Mouse (Mus musculus) brain, embryonic 18.5 days (tissue): ENCODE data around the gene Pdk2.

Source experiments
- DNase-seq: peaks from one replicate; pipeline ENCODE4 v3.0.0-alpha.2; 2012; ENCODE audit warnings: low read depth, low spot score

Gene Pdk2

GRCm38 (mm10) chr11:95041139-95041609 lies at the start of gene Pdk2:
TSS of gene Pdk2 (minus strand) at chr11:95041354.
- DNase-seq = peak; percentile 94

- DNase-seq = no peak
Observed at GRCm38 (mm10) chr11:95088857-95089779, 48.0 kb upstream of the Pdk2 start.

DNA sequence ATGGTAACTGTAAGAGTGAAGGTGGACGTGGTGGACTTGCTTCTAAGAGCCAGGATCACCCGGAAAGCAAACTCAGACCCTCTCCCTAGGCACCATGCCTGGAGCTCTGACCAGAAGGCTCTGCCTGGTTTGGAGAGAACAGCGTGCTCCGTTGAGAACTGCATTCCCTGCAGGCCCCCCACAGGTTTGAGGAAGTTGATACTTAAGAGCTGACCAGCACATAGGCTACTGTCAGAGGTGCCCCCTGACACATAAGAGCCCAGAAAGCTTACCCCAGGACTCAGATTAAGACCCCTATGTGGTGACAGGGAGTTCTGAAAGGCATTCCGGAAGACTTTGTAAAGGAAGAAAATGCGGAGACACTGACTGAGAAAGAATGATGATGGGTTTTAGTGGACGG lies 47.1 kb upstream of the Pdk2 start:
- DNase-seq = no peak

DNA sequence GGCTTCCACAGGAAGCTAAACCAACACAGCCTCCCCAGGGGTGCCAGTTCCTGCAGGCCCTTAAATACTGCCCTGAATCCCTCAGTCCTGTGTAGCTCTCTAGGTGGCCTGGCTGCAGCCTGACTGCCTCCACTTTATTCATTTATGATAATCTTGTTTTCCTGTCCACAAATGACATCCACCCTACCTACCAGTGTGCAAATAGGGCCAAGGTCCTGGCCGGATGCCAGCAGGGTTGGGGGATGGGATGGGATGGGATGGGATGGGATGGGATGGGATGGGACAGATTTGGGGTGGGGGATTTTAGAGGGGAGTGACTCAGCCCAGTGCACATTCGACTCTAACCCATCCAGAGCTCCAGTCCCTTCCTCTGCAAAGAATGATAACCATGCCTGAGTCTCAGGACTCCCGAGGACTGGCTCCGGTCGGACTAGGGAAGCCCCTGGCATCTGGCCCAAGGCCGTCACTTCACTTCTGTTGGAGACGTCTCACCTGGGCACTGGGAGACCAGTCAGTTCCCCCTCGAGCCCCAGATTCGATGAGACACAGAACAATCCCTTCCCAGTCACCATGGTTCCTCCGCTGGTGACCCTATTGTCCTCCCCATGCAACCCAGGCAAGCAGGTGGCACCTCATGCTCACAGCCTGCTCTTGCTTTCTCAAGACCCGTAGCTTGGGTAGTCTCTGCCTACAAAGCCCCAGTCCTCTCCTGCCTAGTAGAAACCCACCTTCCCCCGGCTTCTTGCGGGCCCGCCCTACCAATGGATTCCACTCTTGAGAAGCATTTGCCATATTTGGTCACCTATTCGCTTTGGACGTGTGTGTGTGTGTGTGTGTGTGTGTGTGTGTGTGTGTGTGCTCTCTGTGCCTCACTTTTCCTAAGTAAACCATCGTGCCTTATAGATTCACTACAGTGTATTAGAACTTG lies 46.4 kb upstream of the Pdk2 start:
- no peak for DNase-seq

DNA sequence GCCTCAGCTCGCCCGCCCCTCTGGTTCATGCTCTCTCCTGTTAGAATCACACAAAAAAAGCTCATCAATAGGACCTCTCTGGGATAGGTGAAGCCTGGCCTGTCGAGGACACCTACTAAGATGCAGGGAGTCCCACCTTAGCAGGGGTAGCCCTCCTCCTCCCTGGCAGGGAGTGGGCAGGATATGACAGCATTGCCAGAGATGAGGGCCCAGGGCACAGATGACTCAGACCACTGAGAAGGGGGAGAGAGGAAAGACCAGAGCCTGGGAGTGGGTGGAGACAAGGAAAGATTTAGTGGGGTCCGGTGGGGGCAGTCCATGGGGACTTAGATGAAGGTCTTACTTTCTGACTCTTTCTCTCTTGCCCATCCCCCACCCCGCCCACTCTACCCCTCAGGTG lies 45.1 kb upstream of the Pdk2 start:
- no peak for DNase-seq

DNA sequence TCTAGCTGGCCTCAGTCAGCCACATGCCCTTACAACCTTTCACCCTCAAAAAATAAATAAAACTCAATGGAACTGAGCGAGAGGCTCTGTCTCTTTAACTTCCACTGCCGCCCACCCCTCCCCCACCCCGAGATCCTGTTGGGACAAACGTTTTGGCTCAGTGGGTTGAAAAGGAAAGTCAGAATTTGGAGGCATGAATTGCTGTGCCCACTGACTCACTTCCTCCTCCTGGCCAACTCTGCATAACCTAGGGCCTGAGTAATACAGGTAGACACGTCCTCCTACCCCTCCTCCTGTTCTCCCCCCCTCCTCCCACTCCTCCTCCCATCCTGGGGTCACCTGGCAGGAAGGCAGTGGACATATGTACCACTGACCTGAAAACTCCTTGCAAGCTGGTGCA lies 44.6 kb upstream of the Pdk2 start:
- DNase-seq = no peak

DNA sequence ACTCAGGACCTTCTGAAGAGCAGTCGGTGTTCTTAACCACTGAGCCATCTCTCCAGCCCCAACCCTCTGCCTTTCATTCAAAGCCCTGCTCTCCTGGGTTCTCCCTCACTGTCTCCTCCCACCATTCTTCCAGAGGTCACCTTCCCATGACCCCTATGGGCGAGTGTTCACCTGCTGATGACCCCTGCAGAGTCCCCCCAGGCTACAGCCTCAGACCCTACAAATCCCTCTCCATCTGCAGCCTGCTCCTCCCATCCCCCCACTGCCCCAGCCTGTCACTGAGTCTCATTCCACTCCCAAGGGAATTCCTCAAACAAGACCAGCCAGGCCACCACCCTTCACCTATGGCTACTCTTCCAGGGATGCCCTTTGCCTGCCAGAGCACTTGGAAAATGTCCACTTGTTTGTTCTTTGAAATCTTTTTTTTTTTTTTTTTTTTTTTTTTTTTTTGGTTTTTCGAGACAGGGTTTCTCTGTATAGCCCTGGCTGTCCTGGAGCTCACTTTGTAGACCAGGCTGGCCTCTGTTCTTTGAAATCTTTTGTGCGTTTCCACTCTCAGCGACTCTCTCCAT lies 43.7 kb upstream of the Pdk2 start:
- DNase-seq = no peak

DNA sequence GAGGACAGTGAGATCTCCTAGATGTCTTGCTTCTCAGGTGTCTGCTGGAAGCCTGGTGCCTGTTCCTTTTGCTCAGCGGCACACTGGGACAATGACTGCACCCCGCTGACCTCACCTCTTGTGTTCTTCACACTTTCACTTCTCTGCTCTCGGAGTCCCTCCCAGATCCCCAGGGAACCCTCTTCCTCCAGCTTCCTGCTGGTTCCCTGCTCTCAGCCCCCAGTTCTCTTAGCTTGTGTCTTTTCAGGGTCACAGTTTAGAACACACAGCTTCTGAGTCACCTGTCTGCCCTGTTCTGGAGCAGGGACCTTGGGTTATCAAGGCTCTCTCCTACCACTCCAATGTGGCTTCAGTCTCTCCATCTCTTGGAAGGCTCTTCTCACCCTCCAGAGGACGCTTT lies 43.0 kb upstream of the Pdk2 start:
- DNase-seq = no peak

DNA sequence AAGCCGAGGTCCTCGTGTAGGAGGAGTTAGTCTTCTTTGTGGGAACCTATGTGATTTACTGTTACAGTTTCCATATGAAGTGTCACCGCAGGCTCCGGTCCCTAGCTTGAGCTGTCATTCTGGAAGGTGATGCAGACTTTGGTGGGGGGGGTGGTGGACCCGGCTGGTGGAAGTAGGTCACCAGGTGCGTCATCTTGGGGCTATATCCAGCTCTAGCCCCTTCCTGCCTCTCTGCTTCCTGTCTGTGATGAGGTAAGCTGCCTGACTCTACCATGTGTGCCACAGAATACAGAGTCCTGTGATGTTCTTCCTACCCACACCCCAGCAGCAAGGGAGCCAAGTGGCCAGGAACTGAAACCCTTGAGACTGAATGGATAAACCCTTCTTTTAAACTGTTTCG lies 41.7 kb upstream of the Pdk2 start:
- DNase-seq = no peak

- no peak for DNase-seq
Observed at GRCm38 (mm10) chr11:95080783-95081182, 39.6 kb upstream of the Pdk2 start.

DNA sequence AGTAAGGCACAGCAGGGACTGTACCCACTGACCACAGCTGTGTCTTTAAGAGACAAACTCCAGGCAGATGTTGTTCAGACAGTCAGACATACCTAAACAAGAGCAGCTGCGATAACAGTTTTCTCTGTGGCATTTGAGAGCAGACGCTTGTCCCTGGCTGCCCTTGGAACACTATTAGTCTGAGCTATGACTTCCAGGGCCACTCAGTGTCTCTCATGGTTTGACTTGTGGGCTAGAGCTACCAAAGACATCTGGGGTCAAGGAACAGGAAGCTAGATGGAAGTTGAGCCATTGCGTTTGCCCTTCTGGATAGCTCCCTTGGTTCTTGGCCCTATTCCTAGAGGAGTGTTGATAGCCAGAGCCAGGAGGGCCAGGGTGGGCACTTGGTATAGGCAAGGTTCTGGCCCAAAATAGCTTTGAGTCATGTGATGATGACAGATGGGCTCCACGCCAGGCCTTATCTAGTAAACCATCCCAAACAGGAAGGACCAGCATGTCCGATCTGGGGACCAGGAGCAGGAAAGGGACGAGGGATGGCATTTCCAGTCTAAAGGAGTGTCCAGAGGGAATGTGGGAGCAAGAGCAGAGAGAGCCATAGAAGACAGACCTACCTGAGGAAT lies 38.2 kb upstream of the Pdk2 start:
- no peak for DNase-seq

DNA sequence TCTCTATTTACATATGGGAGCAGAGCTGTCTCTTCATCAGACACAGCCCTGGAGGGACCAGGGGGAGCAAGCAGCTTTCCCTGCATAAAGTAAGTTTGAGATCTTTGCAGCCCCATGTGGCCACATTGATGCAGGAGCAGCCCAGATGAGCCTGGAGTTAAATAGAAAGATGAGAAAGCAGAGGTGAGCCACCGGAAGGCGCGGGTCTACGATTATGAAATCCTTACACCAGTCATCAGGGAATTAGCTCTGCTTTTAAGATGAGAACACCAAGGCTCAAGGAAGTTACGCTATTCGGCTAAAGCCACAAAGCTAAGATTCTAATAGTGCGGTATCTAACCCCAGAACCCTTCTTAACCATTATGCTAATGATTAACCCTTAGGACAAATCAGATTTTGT lies 36.8 kb upstream of the Pdk2 start:
- DNase-seq = no peak

DNA sequence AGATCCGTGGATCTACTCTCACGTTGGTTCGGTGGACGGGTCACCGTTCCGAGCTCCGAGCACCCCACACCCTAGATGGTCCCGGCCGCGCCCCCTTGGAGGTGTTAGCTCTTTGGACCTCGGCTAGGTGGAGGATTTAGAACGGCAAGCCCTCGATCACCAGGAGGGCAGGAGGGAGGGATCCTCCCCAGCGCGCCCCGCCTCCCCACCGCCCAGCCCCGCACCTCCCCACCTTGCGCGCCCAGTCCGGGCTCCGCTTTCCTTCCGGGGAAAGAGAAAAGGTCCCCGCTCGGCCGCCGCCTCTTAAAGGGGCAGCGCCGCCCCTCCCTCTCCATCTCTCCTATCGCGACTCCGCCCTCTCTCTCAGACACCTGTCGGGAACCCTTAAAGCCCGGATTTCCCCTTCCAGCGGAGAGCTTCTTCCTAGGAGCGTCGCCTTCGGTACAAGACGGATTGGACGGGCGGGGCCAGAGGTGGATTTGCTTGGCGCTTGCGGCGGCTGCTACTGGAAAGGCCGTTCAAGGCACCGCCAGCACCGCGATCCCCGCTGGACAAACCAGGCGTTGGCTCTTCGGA lies 35.5 kb upstream of the Pdk2 start, which contains the start of gene Itga3:
Itga3 (minus strand) TSS at position 266 of the 576 bp plus-strand sequence.
- DNase-seq = no peak

DNA sequence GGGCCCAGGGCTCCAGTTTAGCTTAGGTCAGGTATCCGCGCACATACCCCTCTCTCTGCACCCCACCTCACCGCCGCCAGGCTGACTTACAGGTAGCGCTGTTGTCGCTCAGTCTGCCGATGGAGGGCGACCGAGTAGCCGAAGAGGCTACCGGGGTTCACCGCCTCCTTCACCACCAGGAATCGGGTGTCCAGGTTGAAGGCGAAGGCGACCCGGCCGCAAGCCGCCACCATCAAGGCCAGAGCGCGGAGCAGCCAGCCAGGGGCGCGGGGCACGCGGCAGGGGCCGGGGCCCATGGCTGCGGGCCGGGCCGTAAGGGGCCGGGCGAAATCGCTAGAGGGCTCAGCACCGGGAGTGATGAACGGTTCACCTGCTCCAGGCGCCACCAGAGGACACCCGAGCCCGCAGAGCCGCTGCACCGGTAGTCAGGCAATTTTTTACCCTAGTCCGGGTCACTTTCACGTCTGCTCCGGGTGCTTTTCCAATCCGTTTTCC lies 34.9 kb upstream of the Pdk2 start:
- no peak for DNase-seq

DNA sequence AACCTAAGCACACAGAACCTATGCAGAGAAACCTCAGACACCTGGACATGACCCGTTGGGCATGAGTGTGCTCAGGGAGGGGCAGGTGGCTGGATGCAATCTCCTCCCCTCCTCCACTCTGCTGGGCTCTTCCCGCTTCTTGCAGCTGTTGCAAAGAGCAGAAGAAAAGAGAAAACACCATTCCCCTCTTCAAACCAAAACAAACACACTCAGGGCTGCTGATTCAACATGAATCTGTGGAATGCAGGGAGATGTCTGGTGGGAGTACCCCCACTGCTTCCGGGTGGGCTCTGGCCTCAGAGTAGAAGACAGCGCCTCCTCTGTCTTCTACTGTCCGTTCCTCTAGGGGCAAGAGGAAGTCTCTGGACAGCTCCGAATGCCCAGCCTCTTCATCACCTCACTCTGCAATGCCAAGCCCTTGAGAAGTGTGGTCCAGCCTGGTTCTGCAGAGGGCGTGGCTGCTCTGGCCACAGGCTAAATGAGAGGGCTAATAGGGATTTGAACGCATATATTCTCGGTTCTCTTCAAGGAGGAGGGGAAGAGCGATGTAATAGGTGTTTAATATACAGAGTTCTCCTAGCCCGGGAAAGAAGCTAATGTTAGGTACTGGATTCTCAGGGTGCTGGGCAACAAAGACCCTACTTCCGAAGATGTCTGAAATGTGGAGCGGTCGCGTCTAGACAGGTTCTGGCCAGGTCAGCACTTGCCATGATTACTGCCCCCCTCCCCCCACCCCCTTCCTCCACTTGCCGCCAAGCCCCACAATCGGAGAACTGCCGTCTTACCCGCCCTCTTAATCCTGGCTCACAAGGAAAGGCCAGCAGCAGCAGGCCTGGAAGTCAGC lies 34.3 kb upstream of the Pdk2 start:
- no peak for DNase-seq

- no peak for DNase-seq
Observed at GRCm38 (mm10) chr11:95074694-95075093, 33.5 kb upstream of the Pdk2 start.

DNA sequence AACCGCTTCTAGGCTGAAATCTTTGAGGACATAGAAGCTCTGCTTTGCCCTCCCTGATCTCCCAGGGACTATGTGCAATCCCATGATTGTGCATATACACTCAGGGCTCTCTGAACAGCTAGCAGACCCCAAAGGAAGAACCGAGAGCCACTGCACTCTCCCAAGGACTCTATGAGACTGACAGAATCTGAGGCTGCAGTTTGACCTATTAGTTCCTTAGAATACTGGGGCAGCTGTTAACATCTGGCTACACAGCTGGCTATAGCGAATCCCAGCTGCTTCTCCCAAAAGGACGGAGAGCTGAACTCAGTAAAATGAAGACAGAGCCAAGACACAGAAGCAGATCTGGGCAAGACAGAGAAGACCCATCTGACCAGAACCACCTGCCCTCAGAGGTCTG lies 32.7 kb upstream of the Pdk2 start:
- no peak for DNase-seq

DNA sequence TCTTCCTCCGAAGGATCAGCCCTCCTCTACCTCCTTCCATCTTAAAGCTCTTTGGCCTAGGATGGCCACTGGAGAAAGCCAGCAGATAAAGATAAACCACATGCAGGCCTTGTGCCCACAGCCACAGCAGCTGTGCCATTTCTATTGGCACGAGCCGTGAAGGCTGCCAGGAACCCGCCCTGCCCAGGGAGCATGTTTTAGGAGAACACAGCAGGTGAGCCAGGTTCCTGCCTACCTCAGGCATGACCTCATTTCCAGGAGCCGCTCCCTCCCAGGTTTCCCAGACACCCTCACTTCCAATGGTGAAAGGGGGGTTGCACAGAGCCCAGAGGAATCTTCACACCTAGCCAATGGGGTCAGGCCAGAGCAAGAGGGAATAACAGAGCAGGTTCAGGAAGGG lies 31.6 kb upstream of the Pdk2 start:
- DNase-seq = no peak

- DNase-seq = no peak
Observed at GRCm38 (mm10) chr11:95072136-95072535, 31.0 kb upstream of the Pdk2 start.

DNA sequence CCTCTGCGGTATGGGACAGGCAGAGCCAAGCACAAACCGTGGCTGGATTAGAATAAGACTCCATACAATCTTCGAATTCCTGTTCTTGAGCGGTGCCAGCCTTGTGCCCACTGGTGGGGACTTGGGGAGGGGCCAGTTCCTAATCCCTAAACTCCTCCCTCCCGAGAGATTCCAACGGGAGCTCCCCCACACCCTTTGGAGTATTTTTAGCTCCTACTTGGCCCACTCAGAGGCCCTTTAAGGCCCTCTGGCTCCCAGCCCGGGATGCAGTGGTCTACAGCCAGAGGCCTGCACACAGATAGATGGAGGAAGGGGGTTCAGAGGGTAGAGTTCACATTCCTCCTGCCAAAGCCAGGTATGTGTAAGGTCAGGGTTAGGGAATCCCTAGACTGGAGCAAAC lies 30.1 kb upstream of the Pdk2 start:
- DNase-seq = no peak
